Mouse (Mus musculus) right cerebral cortex, adult 18-20 months (tissue): ENCODE data around the gene Cd27.

Experiments
- DNase-seq: peaks from one replicate; pipeline ENCODE4 v3.0.0; 2022; ENCODE audit warnings: mixed read lengths

The Cd27 gene

DNA sequence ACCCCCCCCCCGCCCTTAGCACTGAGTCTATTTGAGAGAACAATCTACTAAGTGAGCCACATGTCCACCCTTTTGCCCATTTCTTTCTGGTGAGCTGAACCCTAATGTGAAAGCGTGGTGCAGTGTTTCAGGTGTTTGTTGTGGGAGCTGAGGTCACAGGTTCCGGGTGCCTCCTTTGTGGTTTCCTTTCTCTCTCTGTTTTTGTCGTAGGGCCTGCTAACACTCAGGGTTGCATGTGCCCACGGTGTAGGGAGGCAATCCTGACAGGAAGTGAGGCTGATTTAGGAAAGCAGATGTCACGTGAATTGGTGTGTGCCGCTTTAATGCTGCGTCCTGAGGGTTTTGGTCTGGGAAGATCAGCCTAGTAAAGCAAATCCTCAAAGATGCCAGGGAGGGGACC is 4.8 kb upstream of the Cd27 start:
- no peak for DNase-seq

DNA sequence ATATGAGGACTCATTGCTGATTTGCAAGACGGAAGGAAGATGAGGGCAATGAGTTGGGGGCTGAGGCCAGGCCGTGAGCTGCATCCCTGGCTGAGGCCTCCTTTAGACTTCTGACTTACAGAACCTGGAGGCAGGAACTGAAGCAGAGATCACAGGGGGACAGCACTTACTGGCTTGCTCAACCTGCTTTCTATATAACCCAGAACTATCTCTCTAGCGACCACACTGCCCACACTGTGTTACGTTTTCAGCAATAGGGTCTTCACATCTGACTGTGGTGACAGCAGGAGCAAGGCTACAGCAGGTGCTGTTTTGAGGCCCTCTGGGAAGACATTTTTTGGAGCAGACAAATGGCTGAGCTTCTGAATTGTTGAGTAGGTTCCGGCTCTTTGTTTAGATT is 3.8 kb upstream of the Cd27 start:
- no peak for DNase-seq

DNA sequence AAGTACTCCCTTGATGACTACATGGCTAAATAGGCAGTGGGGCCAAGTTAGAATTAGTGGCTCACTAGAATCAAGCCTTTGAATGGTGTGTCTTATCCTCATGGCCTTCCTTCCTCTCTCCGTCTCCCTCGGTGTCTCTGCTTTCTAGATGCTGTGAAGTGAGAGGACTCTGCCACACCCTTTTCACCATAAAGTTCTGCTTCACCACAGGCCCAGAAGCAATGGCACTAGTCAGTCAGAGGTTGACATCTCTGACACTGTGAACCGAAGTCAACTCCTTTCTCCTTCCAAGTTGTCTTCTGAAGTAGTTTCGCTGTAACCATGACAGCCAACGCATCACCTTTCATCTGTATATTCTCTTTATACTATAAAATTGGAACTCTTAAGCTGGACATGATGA is 2.7 kb upstream of the Cd27 start:
- no peak for DNase-seq

DNA sequence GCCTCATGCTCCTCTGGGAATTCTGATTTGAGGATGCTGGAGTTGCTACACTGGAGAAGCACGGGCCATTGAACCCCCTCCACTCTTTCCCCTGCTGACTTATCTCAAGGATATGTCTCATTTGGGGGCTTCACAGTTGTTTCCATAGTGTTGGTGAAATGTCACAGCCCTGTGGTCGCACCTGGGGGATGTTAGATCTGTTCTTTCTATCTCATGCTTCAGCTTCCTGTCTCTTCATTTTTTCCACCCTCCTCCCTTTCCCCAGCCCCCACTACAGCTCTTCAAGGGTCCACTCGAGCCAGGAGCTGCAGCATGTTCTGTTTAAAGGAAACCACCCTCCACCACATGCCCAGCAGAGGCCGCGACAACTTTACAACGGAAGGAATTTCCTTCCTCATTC is 1.6 kb upstream of the Cd27 start:
- DNase-seq: no peak

DNA sequence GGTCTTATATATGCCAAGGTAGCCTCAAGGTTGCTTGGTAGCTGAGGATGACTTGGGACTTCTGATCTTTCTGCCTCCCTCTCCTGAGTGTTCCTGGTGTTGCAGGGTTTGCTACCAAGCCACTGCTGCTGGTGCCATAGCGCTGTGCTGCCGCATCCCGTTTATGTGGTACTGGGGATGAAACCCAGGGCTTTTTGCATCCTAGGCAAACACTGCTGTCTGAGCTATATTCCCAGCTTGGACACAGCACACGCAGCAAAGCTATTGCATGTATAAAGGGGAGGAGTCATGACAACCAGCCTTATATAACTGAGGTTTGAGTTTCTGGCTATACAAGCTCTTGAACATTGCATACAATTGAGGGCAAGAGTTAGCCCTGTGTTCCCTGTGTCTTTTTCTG is 611 bp upstream of the Cd27 start:
- no peak for DNase-seq

DNA sequence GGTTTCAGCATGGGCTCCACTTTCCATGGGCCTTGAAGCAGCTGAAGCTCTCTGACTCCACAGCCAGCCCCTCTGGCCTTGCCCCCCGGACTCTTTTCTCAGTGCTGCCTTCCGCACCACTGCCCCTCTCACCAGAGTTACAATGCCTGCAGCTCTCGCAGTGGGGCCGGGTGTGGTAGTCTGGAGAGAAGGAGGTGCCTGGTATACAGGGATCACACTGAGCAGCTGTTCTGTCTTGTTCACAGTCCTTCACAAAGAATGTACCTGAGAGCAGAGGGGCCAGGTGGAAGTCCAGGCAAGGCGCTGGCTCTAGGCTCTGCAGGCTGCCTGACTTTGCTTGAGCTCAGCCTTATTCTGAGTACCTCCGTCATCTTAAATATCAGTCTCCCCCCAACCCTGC is 469 bp downstream of the Cd27 start:
- no peak for DNase-seq

DNA sequence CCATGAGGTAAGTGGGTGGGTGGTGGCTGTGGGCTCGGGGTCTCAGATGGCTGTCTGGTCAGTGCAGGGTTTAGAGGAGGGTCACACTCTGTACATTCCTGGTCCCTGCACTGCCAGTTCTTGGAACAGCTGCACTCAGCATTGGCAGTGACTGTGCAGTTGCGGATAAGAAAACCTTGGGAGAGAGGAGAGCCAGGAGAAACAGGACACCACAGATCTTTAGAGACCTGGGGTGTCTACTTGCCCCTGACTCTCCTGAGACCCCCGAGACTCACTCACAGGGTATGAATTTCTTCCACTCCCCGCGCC is 2.3 kb downstream of the Cd27 start:
- DNase-seq: no peak

DNA sequence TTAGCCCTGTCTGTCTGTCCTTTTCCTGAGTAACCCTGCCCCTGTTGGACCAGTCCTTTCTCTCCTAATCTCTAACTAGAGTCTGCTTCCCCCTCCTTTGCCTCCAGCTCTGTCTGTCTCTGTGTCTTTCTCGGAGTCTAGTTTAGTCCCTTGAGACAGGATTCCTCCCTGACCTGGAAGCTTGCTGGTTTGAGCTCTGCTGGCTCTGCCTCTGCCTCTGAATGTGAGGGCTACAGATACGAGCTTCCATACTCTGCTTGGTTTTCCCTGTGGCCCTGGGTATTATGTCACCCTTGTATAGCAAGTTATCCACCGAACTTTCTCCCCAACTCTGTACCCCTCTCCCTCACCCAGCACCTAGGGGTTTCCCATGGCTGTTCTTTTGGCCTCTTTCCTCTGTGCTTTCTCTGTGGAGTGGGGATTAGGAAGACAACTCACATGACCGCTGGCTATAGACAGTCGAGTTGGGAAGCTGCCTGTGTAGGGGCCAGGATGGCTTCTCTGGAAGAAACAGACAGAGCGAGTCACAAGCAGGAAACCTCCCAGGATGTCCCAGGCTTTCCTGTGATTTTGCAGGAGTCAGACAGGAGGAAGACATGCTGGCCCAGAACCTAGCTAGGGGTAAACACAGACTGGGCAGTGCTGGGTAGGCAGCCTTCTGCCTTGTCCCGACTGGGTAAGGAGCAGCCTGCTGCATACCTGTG is 2.8 kb downstream of the Cd27 start:
- DNase-seq: no peak

DNA sequence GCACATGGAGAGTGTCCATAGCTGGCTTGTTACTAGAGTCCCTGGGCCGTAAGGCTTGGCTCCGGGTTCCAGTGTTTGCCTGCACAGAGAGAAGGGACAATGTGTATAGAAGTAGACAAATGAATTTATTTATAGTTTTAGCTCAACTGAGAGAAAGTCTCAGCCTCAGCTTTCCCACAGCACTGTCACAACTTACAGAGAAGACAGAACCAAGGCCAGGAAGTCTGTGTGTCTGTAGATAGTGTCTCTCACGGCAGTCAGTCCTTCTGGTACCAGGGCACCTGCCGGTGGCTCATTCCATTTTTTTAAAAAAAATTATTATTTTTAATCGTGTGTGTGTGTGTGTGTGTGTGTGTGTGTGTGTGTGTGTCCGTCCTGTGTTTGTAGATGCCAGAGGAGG is 4.3 kb downstream of the Cd27 start:
- no peak for DNase-seq

DNA sequence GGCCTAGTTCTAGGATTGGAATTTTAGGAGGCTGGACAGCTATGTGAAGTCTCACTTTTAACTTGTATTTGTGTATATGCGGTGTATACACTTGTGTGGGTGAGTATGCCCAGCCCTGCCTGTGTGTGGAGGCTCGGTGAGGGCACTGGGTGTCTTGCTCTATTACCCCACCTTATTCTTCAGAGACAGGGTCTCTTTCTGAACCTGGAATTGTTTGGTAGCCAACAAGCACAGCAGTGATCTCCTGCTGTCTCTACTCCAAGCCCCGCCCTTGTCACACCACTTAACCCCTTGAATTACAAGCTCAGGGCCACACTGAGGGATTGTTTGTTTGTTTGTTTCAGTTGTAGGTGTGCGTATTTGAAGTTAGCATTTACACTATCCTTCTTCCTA is 4.8 kb downstream of the Cd27 start:
- no peak for DNase-seq

DNA sequence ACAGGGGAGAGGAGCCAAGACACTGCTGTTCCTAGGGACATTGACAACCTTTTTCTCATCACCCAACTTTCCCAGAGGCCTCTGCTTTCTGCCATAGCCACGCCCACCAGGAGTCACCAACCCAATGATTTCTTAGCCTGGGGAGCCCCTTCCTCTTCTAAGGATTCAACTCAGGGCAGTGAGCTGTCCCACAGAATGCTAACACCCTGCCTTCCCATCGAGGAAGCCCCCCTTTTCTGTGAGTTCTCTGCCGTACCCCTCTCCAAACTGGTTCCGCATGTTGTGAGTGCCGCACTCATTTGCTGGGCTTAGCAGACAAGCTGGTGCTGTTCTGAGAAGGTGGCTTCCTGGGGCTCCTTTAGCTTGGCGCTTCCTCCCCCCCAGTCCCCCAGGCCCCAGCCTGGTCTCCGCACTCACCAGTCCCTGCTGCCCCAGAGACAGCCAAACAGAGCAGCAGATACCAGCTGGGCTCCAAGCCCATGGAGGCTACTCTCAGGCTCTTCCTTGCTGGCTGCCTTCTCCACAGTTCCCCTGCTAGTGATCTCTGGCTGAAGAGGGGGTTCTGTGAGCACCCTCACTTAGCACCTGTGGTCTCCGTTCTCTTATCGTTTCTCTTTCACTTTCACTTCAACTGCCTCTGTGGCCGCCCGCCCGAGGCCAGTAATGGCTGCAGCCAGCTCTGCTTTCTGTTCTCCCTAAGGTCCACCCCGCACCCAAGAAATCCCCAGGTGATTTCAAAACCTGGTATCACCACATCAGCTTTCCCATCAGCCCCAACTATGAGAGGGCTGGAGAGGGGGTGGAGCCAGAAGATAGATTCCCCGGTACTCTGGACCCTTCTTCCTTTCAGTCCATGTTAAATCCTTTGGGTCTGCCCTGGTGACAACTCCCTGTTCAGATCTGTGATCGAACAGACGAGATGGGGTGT is 5.4 kb downstream of the Cd27 start, which contains the start of gene Tapbpl:
Gene Tapbpl, minus strand, starts transcription at position 744 of the 928 bp plus-strand sequence.
- DNase-seq: peak; percentile 53

DNA sequence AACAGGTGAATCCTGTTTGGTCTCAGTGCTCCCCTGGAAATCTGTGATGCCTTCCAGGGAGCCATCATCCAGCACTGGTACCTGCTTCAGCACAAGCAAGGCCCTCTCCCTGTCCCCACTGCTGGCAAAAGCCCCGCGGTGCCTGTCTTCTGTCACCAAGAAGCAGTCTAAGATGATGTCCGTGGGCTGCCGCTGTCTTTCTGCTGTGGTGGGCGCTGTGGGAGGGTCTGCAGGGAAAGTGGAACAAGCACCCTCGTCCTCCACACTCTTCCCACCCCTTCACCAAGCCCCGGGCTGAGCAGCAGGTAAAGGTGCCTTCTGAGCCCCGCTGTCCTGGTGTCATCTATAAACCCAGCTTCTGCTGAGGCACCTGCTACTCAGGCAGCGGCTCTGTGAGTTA is 6.2 kb downstream of the Cd27 start:
- no peak for DNase-seq

DNA sequence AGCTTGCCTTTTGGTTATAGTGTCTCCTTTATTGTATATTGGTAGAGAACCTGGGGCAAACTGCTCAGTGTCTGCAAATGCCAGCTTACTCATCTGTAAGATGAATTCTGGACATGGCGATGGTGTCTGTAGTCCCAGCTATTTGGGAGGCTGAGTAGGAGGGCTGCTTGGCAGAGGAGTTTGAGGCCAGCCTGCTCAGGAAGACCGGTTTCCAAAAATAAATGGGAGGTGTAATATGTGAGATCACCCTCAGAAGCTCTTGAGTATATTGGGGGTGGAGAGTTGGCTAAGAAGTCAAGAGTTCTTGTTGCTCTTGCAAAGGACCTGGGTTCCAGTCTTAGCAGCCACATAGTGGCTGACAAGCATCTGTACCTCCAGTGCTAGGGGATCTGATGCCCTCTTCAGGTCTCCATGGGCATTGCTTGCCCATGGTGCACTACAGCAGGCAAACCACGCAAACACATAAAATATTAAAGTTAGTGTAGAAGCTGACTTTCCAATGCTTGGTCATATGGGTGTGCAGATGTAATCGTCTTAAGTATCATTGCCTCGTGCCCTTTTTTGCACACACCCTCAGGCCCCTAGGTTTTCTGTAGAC is 11.2 kb downstream of the Cd27 start:
- peak; percentile 73 for DNase-seq

DNA sequence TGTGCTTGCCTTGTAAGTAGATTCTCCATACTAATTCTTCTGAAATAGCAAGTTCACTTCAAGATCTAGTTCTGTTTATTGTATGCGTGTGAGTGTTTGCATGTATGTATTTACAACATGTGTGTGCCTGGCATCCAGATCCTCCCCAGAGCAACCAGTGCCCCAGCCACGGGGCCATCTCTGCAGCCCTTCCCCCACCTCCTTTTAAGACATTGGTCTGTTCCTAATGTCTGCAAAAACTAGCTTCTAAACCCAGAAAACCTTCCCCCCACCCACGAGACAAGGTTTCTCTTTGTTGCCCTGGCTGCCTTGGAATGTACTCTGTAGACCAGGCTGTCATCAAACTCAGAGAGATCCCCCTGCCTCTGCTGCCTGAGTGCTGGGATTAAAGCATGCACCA is 14.2 kb downstream of the Cd27 start:
- no peak for DNase-seq

DNA sequence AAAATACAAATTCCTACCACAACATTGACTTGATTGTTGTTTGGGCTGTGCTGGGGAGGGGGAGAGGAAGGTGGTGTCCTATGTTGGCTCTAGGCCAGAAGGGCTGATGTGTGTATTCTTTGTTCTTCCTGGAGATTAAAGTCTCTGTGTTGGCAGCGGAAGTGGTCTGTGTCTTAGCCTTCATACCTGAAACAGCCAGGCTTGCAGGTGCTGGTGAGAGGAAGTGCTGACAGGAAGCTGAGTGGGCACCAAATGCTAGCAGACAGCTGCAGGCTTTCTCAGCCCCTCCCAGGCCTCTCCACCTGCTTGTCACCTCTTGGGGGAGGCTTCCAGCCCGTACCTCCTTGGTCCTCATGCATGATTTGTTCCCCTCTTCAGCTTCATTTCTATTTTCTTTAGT is 14.7 kb downstream of the Cd27 start:
- DNase-seq: no peak

DNA sequence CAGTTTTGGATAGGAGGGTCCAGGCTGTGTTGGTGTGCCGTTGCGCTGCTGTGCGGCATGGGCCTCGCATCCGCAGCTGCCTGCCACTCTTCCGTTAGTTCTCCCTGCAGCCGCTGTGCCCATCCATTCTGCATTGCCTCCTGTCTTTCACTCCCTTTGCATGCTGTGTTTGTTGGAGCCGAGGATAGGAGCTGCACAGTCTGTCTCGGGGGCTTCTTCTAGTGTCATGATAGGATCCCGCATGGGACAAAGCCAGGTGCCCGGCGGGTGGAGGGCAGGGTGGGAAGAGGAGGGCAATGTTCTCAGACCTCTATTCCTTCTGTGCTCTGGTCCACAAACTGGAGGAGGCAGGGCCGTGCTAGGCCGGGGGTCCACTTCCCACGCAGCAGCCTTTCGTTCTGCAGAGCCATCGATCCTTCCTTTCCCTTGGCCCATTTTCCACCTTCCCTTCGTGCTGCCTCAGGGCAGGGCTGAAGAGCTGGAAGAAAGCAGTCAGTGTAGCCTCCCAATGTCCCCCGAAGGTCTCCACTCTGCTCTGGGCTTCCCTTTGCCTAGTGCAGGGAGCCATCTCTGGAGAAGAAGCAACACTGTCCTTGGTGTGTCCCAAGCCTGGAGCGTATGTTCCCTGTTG is 15.6 kb downstream of the Cd27 start:
- DNase-seq: no peak

DNA sequence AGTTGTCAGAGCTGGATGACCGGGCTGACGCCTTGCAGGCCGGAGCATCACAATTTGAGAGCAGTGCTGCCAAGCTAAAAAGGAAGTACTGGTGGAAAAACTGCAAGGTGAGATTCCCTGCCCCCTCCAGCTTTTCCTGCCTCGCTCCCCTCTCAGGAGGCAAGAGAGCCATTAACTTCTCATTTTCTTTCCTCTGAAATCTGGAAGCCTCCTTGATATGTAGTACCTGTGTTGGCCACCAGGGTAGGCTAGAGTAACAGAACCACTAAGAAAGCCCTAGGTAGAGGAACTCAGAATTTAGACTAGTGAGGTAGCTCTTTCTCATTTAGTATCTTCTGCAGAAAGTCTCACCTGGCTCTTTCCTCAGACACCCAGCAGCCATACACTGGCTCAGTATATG is 17.8 kb downstream of the Cd27 start:
- DNase-seq: peak; percentile 64

DNA sequence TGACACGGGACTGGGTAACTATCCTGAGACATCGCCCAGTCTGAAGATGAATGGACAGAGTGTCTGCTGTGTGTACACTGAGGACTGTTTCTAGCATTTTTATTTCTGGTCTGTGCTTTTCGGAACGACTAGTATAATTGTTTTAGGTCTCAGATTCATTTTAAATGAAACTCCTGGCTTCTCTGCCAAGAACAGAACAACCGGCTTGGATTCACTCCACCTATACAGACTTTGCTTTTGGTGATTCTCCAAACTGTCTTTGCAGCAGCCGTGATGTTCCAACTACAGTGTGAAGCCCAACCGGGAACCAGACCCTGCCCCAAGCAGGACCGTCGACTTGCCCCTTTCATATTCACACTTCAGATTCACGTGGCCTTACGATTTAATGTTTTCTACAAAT is 18.9 kb downstream of the Cd27 start:
- no peak for DNase-seq

DNA sequence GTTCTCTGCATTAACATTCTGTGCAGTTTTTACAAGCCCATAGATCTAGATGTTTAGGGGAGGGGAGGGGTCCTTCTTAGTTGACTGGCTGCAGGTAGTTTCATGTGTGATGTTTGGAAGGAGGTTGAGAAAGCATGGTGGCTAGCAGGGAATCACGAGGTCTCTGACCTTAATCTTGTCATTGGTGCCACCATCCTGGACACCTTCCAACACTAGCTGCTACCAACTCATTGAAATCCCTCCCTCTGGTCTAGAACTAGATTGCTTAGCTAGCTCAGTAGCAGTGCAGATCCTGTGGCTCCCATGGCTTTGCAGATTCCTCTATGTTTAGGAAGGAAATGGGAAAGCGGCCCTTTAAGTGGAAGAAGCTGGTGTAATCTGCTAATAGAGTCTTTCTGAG is 19.9 kb downstream of the Cd27 start:
- DNase-seq: no peak

DNA sequence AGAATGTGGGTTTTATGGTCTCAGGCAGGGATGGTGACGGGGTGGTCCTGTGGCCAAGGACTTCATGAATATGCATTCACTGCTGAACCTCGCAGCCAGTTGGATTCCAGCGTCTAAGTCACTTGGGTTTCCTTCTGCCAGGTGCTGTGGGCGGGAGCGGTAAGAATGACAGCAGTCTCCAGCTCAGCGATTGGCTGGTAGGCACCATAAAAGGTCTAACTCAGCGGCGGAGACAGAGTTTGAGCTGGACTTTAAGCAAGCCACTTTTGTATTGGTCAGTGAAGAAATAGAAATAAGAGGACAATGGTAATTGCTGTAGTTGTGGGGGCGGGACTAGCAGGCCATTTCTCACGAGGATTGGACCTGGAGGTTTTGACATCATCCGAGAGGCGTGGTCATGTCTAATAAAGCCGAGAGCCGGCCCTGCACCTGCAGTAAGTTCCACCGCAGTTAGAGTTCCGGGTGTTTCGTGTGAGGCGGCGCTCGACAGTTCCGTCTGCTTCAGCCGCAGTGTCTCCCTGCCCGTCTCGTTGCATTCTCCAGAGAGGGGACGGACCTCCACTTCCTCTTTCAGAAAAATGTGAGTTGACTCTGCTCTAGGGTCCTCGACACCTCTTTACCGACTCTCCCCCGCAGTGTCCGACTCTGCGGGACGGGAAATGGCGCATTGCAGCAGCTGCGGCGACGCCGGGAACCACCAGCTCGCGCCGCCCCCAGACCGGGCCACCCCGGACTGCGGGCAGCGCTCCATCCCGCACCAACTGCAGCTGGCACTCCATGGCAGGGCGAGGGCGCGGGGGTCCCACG is 21.5 kb downstream of the Cd27 start, which contains the start of gene Vamp1:
Gene Vamp1, plus strand, starts transcription at position 404 of the 807 bp plus-strand sequence.
- peak; percentile 96 for DNase-seq

DNA sequence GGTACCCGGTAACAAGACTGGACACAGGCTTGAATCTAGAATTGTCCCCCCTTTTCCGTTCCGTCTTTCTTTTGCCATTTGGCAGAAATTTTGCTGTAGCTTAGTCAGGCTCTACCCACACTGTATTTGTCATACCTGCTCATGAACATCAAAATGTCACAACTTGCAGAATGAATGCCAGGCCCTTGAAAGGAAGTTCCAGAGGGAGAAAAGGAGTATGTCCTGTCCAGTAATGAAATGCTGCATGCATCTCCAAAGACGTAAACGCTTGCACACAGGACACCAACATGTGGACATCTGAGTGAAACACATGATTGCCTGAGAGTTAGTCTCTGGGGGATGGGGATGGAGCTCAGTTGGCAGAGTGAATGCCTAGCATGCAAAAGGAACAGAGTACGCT is 23.1 kb downstream of the Cd27 start:
- DNase-seq: no peak

DNA sequence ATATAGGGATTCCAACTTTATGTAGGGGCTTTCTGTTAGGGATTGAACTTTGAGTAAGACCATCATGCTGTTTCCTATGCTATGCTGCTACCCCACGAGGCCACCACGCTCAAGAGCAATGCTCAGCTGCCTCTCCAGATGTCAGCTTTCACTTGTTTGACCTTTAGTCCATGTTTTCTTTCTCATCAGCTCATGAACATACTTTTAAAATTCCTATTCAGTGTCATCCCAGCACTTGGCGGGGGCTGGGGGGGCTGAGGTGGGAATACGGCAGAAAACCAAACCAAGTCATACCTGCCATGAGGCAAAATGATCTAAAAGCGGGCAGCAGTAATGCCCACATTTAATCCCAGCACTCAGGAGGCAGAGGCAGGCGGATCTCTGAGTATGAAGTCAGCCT is 23.7 kb downstream of the Cd27 start:
- no peak for DNase-seq

DNA sequence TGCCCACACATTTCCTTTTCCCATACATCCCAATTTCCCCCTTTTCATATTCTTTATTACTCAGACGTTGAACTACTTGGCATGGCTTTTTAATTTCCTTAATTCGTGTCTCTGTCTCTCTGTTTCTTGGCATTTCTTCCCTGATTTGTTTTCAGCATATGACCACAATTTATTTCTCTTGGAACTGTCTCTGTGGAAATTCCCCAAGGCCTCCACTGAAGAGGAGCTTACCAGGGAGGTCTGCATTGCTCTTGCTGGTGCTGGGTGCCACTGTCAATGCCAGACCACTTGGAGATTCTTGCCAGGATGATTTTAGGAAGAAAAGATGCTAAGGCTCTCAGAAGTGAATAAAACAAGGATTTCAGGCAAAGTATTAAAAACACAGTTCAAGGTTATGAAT is 24.2 kb downstream of the Cd27 start:
- no peak for DNase-seq
